ENCODE assay signal across 26 mouse cellular contexts in genomic region chr17:69397163-69397562, GRCm38 (mm10). TPM values are rescaled to one million over a fixed set of nuclear protein-coding genes. Genes with fewer than 3 reads are reported as not detected.
DNase-seq lines count a peak whose midpoint lies in the region; ATAC-seq lines count a peak whose summit lies in the region.
"Had no signal": no experiment of that assay in that cellular context is flagged by ENCODE, and none has a peak within 500 bp of the region (broad histone marks: within the 10 kb centered on the region; RNA-seq: fewer than 3 reads in every experiment).

No protein-coding gene starts in this region.

- ATAC-seq in heart, embryonic 15.5 days (replicated peaks; ENCODE audit: insufficient number of reproducible peaks, insufficient read depth, low FRiP score, low read depth), result no peak
- ATAC-seq in erythroid progenitor cell, adult 5-6 weeks (replicated peaks; ENCODE audit: low FRiP score, poor library complexity, severe bottlenecking), result 0 out of 2 replicates have a peak, but pooled peaks have one; percentile 20
- ATAC-seq in liver, embryonic 16.5 days (ENCODE audit: low read depth), result no peak
- ATAC-seq in megakaryocyte progenitor cell, adult 5-6 weeks (replicated peaks; ENCODE audit: poor library complexity), result no peak
- no peak for ATAC-seq in forebrain, embryonic 15.5 days (replicated peaks)
- ATAC-seq: forebrain, embryonic 13.5 days; midbrain, embryonic 13.5 days had no signal

- H3K9ac ChIP-seq in heart, embryonic 15.5 days, result no peak overlapping the region
- H3K9ac ChIP-seq in liver, embryonic 16.5 days (ENCODE audit: low read depth, low read length), result 0 out of 2 replicates have a peak overlapping the region, but pooled peaks have one; percentile 6
- no peak overlapping the region for H3K9ac ChIP-seq in forebrain, embryonic 15.5 days (replicated peaks)
- H3K9ac ChIP-seq: forebrain, embryonic 13.5 days; hindbrain, embryonic 13.5 days; limb, embryonic 12.5 days; midbrain, embryonic 13.5 days had no signal

- no peaks in the 10 kb centered on the region for H3K36me3 ChIP-seq in heart, embryonic 15.5 days
- no peaks in the 10 kb centered on the region for H3K36me3 ChIP-seq in liver, embryonic 16.5 days (ENCODE audit: control insufficient read depth, insufficient read depth)
- H3K36me3 ChIP-seq in forebrain, embryonic 15.5 days, result no peaks in the 10 kb centered on the region
- H3K36me3 ChIP-seq: embryonic facial prominence, embryonic 10.5 days; hindbrain, embryonic 13.5 days; limb, embryonic 12.5 days; midbrain, embryonic 13.5 days had no signal

- 36% methylated on average over 5 of the region's 5 CpGs for WGBS in heart, embryonic 15.5 days
- WGBS in liver, embryonic 16.5 days (ENCODE audit: insufficient replicate concordance), result 45% methylated on average over 5 of the region's 5 CpGs
- 63% methylated on average over 5 of the region's 5 CpGs for WGBS in forebrain, embryonic 15.5 days

- DNase-seq in heart, adult 11 months, result no peak
- DNase-seq in 416B (ENCODE audit: low read depth), result peak; percentile 71
- DNase-seq: adrenal gland, adult 2 months; cerebellum, adult 9-10 months; kidney, adult 8-10 months; thymus, adult 18-20 months; thymus, postnatal 4 days had no signal

- H3K27me3 ChIP-seq in heart, embryonic 15.5 days, result no peaks in the 10 kb centered on the region
- no peaks in the 10 kb centered on the region for H3K27me3 ChIP-seq in liver, embryonic 16.5 days (ENCODE audit: control insufficient read depth, insufficient read depth, low read depth, low read length)
- H3K27me3 ChIP-seq in forebrain, embryonic 15.5 days, result no peaks in the 10 kb centered on the region
- H3K27me3 ChIP-seq: forebrain, embryonic 13.5 days; hindbrain, embryonic 13.5 days; limb, embryonic 12.5 days; midbrain, embryonic 13.5 days had no signal

- peaks cover 9% of the 10 kb centered on the region; the same call in 1 of the 2 replicates for H3K4me1 ChIP-seq in heart, embryonic 15.5 days (replicated peaks)
- H3K4me1 ChIP-seq in liver, embryonic 16.5 days (ENCODE audit: control insufficient read depth, low read depth, low read length), result peaks cover 17% of the 10 kb centered on the region
- H3K4me1 ChIP-seq in forebrain, embryonic 15.5 days, result no peaks in the 10 kb centered on the region
- H3K4me1 ChIP-seq: forebrain, embryonic 13.5 days; hindbrain, embryonic 13.5 days; limb, embryonic 12.5 days; midbrain, embryonic 13.5 days had no signal

- H3K4me2 ChIP-seq in heart, embryonic 15.5 days, result 0 out of 2 replicates have a peak overlapping the region, but pooled peaks have one; percentile 3
- H3K4me2 ChIP-seq in liver, embryonic 16.5 days (ENCODE audit: low read depth, low read length), result peak overlapping the region; percentile 49
- no peak overlapping the region for H3K4me2 ChIP-seq in forebrain, embryonic 15.5 days (replicated peaks)
- H3K4me2 ChIP-seq: forebrain, embryonic 13.5 days; hindbrain, embryonic 13.5 days; limb, embryonic 12.5 days; midbrain, embryonic 13.5 days had no signal

- no peak overlapping the region for H3K4me3 ChIP-seq in heart, embryonic 15.5 days
- no peak overlapping the region for H3K4me3 ChIP-seq in liver, embryonic 16.5 days (ENCODE audit: low read depth, low read length)
- no peak overlapping the region for H3K4me3 ChIP-seq in forebrain, embryonic 15.5 days
- H3K4me3 ChIP-seq: embryonic facial prominence, embryonic 10.5 days; forebrain, embryonic 13.5 days; hindbrain, embryonic 13.5 days; limb, embryonic 12.5 days; midbrain, embryonic 13.5 days had no signal

- H3K9me3 ChIP-seq in heart, embryonic 15.5 days (replicated peaks), result no peaks in the 10 kb centered on the region
- no peaks in the 10 kb centered on the region for H3K9me3 ChIP-seq in liver, embryonic 16.5 days (replicated peaks; ENCODE audit: control insufficient read depth, low read length)
- no peaks in the 10 kb centered on the region for H3K9me3 ChIP-seq in forebrain, embryonic 15.5 days
- H3K9me3 ChIP-seq: embryonic facial prominence, embryonic 10.5 days; forebrain, embryonic 13.5 days; hindbrain, embryonic 13.5 days; limb, embryonic 12.5 days; midbrain, embryonic 13.5 days had no signal

- no peak overlapping the region for H3K27ac ChIP-seq in heart, embryonic 15.5 days
- 0 out of 2 replicates have a peak overlapping the region, but pooled peaks have one; percentile 30 for H3K27ac ChIP-seq in liver, embryonic 16.5 days (ENCODE audit: low read length)
- no peak overlapping the region for H3K27ac ChIP-seq in forebrain, embryonic 15.5 days (replicated peaks)
- H3K27ac ChIP-seq: embryonic facial prominence, embryonic 10.5 days; forebrain, embryonic 13.5 days; hindbrain, embryonic 13.5 days; limb, embryonic 12.5 days; macrophage; midbrain, embryonic 13.5 days had no signal

RNA-seq across cellular contexts. Expression of gene Zbtb14, which starts 14.3 kb away (rescaled TPM):
- 13.6 and 14.4 TPM in 2 replicates for polyA plus RNA-seq in heart, embryonic 15.5 days (2015; fragmentation: Nextera tagmentation; extraction: Ambion mirVana)
- 20.5 and 25.9 TPM in 2 replicates for total RNA-seq in erythroid progenitor cell, adult 5-6 weeks (2015; ENCODE audit: low replicate concordance)
- total RNA-seq in erythroid progenitor cell, adult 5-6 weeks (2017; ENCODE audit: low replicate concordance), result 26.8 and 28.1 TPM in 2 replicates
- polyA plus RNA-seq in liver, embryonic 16.5 days (2015; fragmentation: Nextera tagmentation; extraction: Ambion mirVana), result 7.0 and 7.5 TPM in 2 replicates
- total RNA-seq in megakaryocyte progenitor cell, adult 5-6 weeks (2015), result 19.8 and 22.0 TPM in 2 replicates
- total RNA-seq in megakaryocyte progenitor cell, adult 5-6 weeks (2017), result 22.8 and 26.3 TPM in 2 replicates
- polyA plus RNA-seq in forebrain, embryonic 15.5 days (2015; fragmentation: Nextera tagmentation; extraction: Ambion mirVana), result 36.3 and 38.2 TPM in 2 replicates

RNA-seq across cellular contexts. Expression of gene Akain1, which starts 42.0 kb away (rescaled TPM):
- polyA plus RNA-seq in heart, embryonic 15.5 days (2015; fragmentation: Nextera tagmentation; extraction: Ambion mirVana), result not detected in 2 replicates
- not detected in 2 replicates for total RNA-seq in erythroid progenitor cell, adult 5-6 weeks (2015; ENCODE audit: low replicate concordance)
- not detected in 2 replicates for total RNA-seq in erythroid progenitor cell, adult 5-6 weeks (2017; ENCODE audit: low replicate concordance)
- not detected in 2 replicates for polyA plus RNA-seq in liver, embryonic 16.5 days (2015; fragmentation: Nextera tagmentation; extraction: Ambion mirVana)
- total RNA-seq in megakaryocyte progenitor cell, adult 5-6 weeks (2015), result 0.07 TPM in 1 of 2 replicates, not detected in the other
- not detected in 2 replicates for total RNA-seq in megakaryocyte progenitor cell, adult 5-6 weeks (2017)
- 0.13 and 0.36 TPM in 2 replicates for polyA plus RNA-seq in forebrain, embryonic 15.5 days (2015; fragmentation: Nextera tagmentation; extraction: Ambion mirVana)
- total RNA-seq: adrenal gland, adult 2 months; common myeloid progenitor, adult 5-6 weeks; gastrocnemius, postnatal 4 days; heart, postnatal 10 days had no signal
- polyA plus RNA-seq: adrenal gland, adult 2 months; C2C12; embryonic facial prominence, embryonic 10.5 days; inflammation-experienced regulatory T-cells, adult 6 months; limb, embryonic 12.5 days; lung, embryonic 16.5 days; macrophage; spleen, adult 2 months; stomach, embryonic 14.5 days had no signal
